Comparison of ENCODE assay signal across 28 mouse cellular contexts in genomic region chr13:23659636-23660366, GRCm38 (mm10). TPM values are rescaled to one million over a fixed set of nuclear protein-coding genes. Genes with fewer than 3 reads are reported as not detected.
DNase-seq lines count a peak whose midpoint lies in the region; ATAC-seq and TF ChIP-seq lines count a peak whose summit lies in the region.
"Had no signal": no experiment of that assay in that cellular context is flagged by ENCODE, and none has a peak within 500 bp of the region (broad histone marks: within the 10 kb centered on the region; RNA-seq: fewer than 3 reads in every experiment).

No protein-coding gene starts in this region.

- no peak overlapping the region for H3K4me2 ChIP-seq in limb, embryonic 11.5 days (ENCODE audit: low read depth, severe bottlenecking)
- peak overlapping the region; percentile 67 for H3K4me2 ChIP-seq in CH12.LX (ENCODE audit: insufficient read depth, low read depth, poor library complexity, severe bottlenecking)
- H3K4me2 ChIP-seq in midbrain, embryonic 15.5 days: no peak overlapping the region
- H3K4me2 ChIP-seq in hindbrain, embryonic 14.5 days (replicated peaks): no peak overlapping the region
- H3K4me2 ChIP-seq: forebrain, embryonic 12.5 days; heart, embryonic 11.5 days; heart, embryonic 15.5 days had no signal

- no peaks in the 10 kb centered on the region for H3K4me1 ChIP-seq in limb, embryonic 11.5 days (ENCODE audit: control insufficient read depth, insufficient read depth, low read length)
- no peaks in the 10 kb centered on the region for H3K4me1 ChIP-seq in limb, embryonic 10.5 days
- H3K4me1 ChIP-seq in CH12.LX (ENCODE audit: control insufficient read depth in 1 of 2, insufficient read depth in 2 of 2): peaks cover 7 to 22% of the 10 kb centered on the region in 2 experiments
- H3K4me1 ChIP-seq in midbrain, embryonic 15.5 days: no peaks in the 10 kb centered on the region
- no peaks in the 10 kb centered on the region for H3K4me1 ChIP-seq in hindbrain, embryonic 14.5 days (replicated peaks; ENCODE audit: control insufficient read depth, insufficient read depth, low read length)
- H3K4me1 ChIP-seq: forebrain, embryonic 12.5 days; heart, embryonic 15.5 days had no signal

- peak; percentile 4 for DNase-seq in limb, embryonic 11.5 days (ENCODE audit: low spot score)
- no peak for DNase-seq in limb, embryonic 10.5 days (ENCODE audit: low spot score)
- DNase-seq in CH12.LX (ENCODE audit: extremely low read depth): peak; percentile 29
- DNase-seq in Patski (ENCODE audit: low read depth, low spot score): no peak
- no peak for DNase-seq in layer of hippocampus, adult 11-12 months (ENCODE audit: low spot score)
- no peak for DNase-seq in hindbrain, embryonic 14.5 days (ENCODE audit: low spot score)
- DNase-seq: adrenal gland, postnatal 14 days; cerebellum, adult 18-20 months; cerebellum, postnatal 10 days; gastrocnemius, postnatal 14 days; heart, adult 2 months had no signal

- H3K79me2 ChIP-seq in CH12.LX (replicated peaks; ENCODE audit: control insufficient read depth, extremely low read depth, insufficient read depth, poor library complexity, severe bottlenecking): no peaks in the 10 kb centered on the region

- no peak for TF ChIP-seq RAD21 in CH12.LX (IDR thresholded peaks at IDR 0.05; ENCODE audit: low read depth, low read length)

- in situ Hi-C loops in CH12.LX (cut with MboI; ENCODE audit: low pct_ligation_motif_present, low pct_unique_long_range_greater_than_20kb, low sequenced_read_pairs) (no loop called here), Patski (cut with MboI; ENCODE audit: low pct_unique_long_range_greater_than_20kb) (no loop called here)

- TF ChIP-seq EP300 in CH12.LX (IDR thresholded peaks at IDR 0.05; ENCODE audit: low read length): no peak

- POLR2A ChIA-PET in Patski (lab: Charles Lee): interaction anchor here (0.8 kb wide), 1 partner anchor 29 kb away, joined by 3 read pairs; no protein-coding TSS in a partner anchor

- no peaks in the 10 kb centered on the region for H3K9me3 ChIP-seq in limb, embryonic 11.5 days (ENCODE audit: control insufficient read depth, low read length)
- no peaks in the 10 kb centered on the region for H3K9me3 ChIP-seq in limb, embryonic 10.5 days (replicated peaks)
- H3K9me3 ChIP-seq in CH12.LX (replicated peaks; ENCODE audit: low read length): no peaks in the 10 kb centered on the region
- no peaks in the 10 kb centered on the region for H3K9me3 ChIP-seq in midbrain, embryonic 15.5 days
- no peaks in the 10 kb centered on the region for H3K9me3 ChIP-seq in hindbrain, embryonic 14.5 days (ENCODE audit: control insufficient read depth, low read length)
- H3K9me3 ChIP-seq: forebrain, embryonic 12.5 days; heart, embryonic 15.5 days had no signal

- H3K36me3 ChIP-seq in limb, embryonic 11.5 days (ENCODE audit: control insufficient read depth, insufficient read depth, low read length): no peaks in the 10 kb centered on the region
- no peaks in the 10 kb centered on the region for H3K36me3 ChIP-seq in limb, embryonic 10.5 days
- no peaks in the 10 kb centered on the region for H3K36me3 ChIP-seq in CH12.LX (replicated peaks in 1 of 2; ENCODE audit: control insufficient read depth in 1 of 2, insufficient read depth in 1 of 2, low read length in 1 of 2)
- no peaks in the 10 kb centered on the region for H3K36me3 ChIP-seq in midbrain, embryonic 15.5 days (replicated peaks)
- no peaks in the 10 kb centered on the region for H3K36me3 ChIP-seq in hindbrain, embryonic 14.5 days (replicated peaks; ENCODE audit: control insufficient read depth, insufficient read depth)
- H3K36me3 ChIP-seq: forebrain, embryonic 12.5 days; heart, embryonic 15.5 days had no signal

- no peak overlapping the region for H3K9ac ChIP-seq in limb, embryonic 11.5 days (ENCODE audit: low read length)
- H3K9ac ChIP-seq in CH12.LX (ENCODE audit: insufficient read depth, low read depth): no peak overlapping the region
- H3K9ac ChIP-seq in midbrain, embryonic 15.5 days: no peak overlapping the region
- no peak overlapping the region for H3K9ac ChIP-seq in hindbrain, embryonic 14.5 days
- H3K9ac ChIP-seq: forebrain, embryonic 12.5 days; heart, embryonic 15.5 days had no signal

- H3K4me3 ChIP-seq in limb, embryonic 11.5 days (ENCODE audit: low read depth, low read length): no peak overlapping the region
- no peak overlapping the region for H3K4me3 ChIP-seq in limb, embryonic 10.5 days
- no peak overlapping the region for H3K4me3 ChIP-seq in CH12.LX (replicated peaks in 1 of 3; ENCODE audit: low read depth in 2 of 3, low read length in 2 of 3, poor library complexity in 1 of 3)
- H3K4me3 ChIP-seq in midbrain, embryonic 15.5 days: no peak overlapping the region
- H3K4me3 ChIP-seq in hindbrain, embryonic 14.5 days (replicated peaks; ENCODE audit: low read length): no peak overlapping the region
- H3K4me3 ChIP-seq: forebrain, embryonic 12.5 days; heart, adult 2 months; heart, embryonic 15.5 days had no signal

- no peak for ATAC-seq in limb, embryonic 11.5 days (ENCODE audit: insufficient number of reproducible peaks, low FRiP score, low TSS enrichment, low read depth)
- ATAC-seq in Patski: peak; percentile 84
- ATAC-seq in midbrain, embryonic 15.5 days (replicated peaks): no peak
- no peak for ATAC-seq in hindbrain, embryonic 14.5 days (ENCODE audit: low FRiP score)
- ATAC-seq: activated CD4-positive, CD25-positive, alpha-beta regulatory T cell, adult 4 months; forebrain, embryonic 16.5 days; hindbrain, embryonic 16.5 days; inflammation-experienced regulatory T-cells, adult 6 months; intestine, postnatal 0 days had no signal

- CTCF ChIA-PET in Patski (lab: Charles Lee): interaction anchor here (1.6 to 2.3 kb wide), 2 partner anchors 14 to 27 kb away, joined by 4 to 8 read pairs; no protein-coding TSS in a partner anchor

- dilution Hi-C loops in CH12.LX (cut with MboI; ENCODE audit: extremely low pct_ligation_motif_present, extremely low pct_unique_long_range_greater_than_20kb, low sequenced_read_pairs): no loop called here

- WGBS in limb, embryonic 11.5 days: 78% methylated on average over 6 of the region's 6 CpGs
- WGBS in limb, embryonic 10.5 days: 81% methylated on average over 6 of the region's 6 CpGs
- 70% methylated on average over 6 of the region's 6 CpGs for WGBS in midbrain, embryonic 15.5 days
- WGBS in hindbrain, embryonic 14.5 days: 75% methylated on average over 6 of the region's 6 CpGs

- TF ChIP-seq POLR2A in CH12.LX (IDR thresholded peaks at IDR 0.05; ENCODE audit: low read depth, low read length): no peak

- H3K27me3 ChIP-seq in limb, embryonic 11.5 days (ENCODE audit: control insufficient read depth, insufficient read depth, low read length): no peaks in the 10 kb centered on the region
- no peaks in the 10 kb centered on the region for H3K27me3 ChIP-seq in limb, embryonic 10.5 days (ENCODE audit: low read depth, poor library complexity, severe bottlenecking)
- H3K27me3 ChIP-seq in CH12.LX (replicated peaks) (no peaks in the 10 kb centered on the region), Patski (no peaks in the 10 kb centered on the region)
- H3K27me3 ChIP-seq in midbrain, embryonic 15.5 days (replicated peaks): no peaks in the 10 kb centered on the region
- no peaks in the 10 kb centered on the region for H3K27me3 ChIP-seq in hindbrain, embryonic 14.5 days (ENCODE audit: control insufficient read depth, insufficient read depth, low read length)
- H3K27me3 ChIP-seq: forebrain, embryonic 12.5 days; heart, embryonic 15.5 days had no signal

- TF ChIP-seq CTCF in CH12.LX (conservative IDR thresholded peaks at IDR 0.05 in 1 of 2, IDR thresholded peaks at IDR 0.05 in 1 of 2; ENCODE audit: low read depth in 2 of 2, low read length in 2 of 2) (no peak), Patski (IDR thresholded peaks at IDR 0.05) (no peak)

- H3K27ac ChIP-seq in limb, embryonic 11.5 days (replicated peaks; ENCODE audit: low read depth, low read length): no peak overlapping the region
- no peak overlapping the region for H3K27ac ChIP-seq in limb, embryonic 10.5 days
- H3K27ac ChIP-seq in CH12.LX (ENCODE audit: insufficient read depth, low read depth): no peak overlapping the region
- no peak overlapping the region for H3K27ac ChIP-seq in midbrain, embryonic 15.5 days
- no peak overlapping the region for H3K27ac ChIP-seq in hindbrain, embryonic 14.5 days
- H3K27ac ChIP-seq: forebrain, embryonic 12.5 days; heart, adult 2 months; heart, embryonic 15.5 days had no signal

RNA-seq across cellular contexts. Expression of gene Hist1h2ac, which starts 23.9 kb away (rescaled TPM):
- polyA plus RNA-seq in limb, embryonic 11.5 days (2014; fragmentation: Nextera tagmentation; extraction: Ambion mirVana): 0.96 and 1.0 TPM in 2 replicates
- 0.60 and 0.98 TPM in 2 replicates for polyA plus RNA-seq in limb, embryonic 10.5 days (2016; fragmentation: Nextera tagmentation; extraction: Ambion mirVana)
- 114 and 122 TPM in 2 replicates for total RNA-seq in CH12.LX (2012; rRNA removed)
- 0.96 and 0.97 TPM in 2 replicates for total RNA-seq in CH12.LX (2014; rRNA removed)
- polyA plus RNA-seq in CH12.LX (2012; ENCODE audit: insufficient read length, low read depth): 0.14 TPM in 1 of 2 replicates, not detected in the other
- polyA plus RNA-seq in Patski (2021): 0.92 TPM
- 0.32 and 0.37 TPM in 2 replicates for polyA plus RNA-seq in midbrain, embryonic 15.5 days (2015; fragmentation: Nextera tagmentation; extraction: Ambion mirVana)
- polyA plus RNA-seq in hindbrain, embryonic 14.5 days (2014; fragmentation: Nextera tagmentation; extraction: Ambion mirVana): 0.26 and 0.27 TPM in 2 replicates

RNA-seq across cellular contexts. Expression of gene Hist1h2bc, which starts 24.2 kb away (rescaled TPM):
- 19.9 and 21.1 TPM in 2 replicates for polyA plus RNA-seq in limb, embryonic 11.5 days (2014; fragmentation: Nextera tagmentation; extraction: Ambion mirVana)
- polyA plus RNA-seq in limb, embryonic 10.5 days (2016; fragmentation: Nextera tagmentation; extraction: Ambion mirVana): 16.9 and 17.0 TPM in 2 replicates
- total RNA-seq in CH12.LX (2012; rRNA removed) (436 and 456 TPM in 2 replicates), CH12.LX (2014; rRNA removed) (16.1 and 17.4 TPM in 2 replicates)
- polyA plus RNA-seq in CH12.LX (2012; ENCODE audit: insufficient read length, low read depth) (1.1 and 2.2 TPM in 2 replicates), Patski (2021) (60.2 TPM)
- polyA plus RNA-seq in midbrain, embryonic 15.5 days (2015; fragmentation: Nextera tagmentation; extraction: Ambion mirVana): 17.3 and 17.7 TPM in 2 replicates
- polyA plus RNA-seq in hindbrain, embryonic 14.5 days (2014; fragmentation: Nextera tagmentation; extraction: Ambion mirVana): 14.5 and 15.1 TPM in 2 replicates

RNA-seq across cellular contexts. Expression of gene Hist1h1t, which starts 35.8 kb away (rescaled TPM):
- polyA plus RNA-seq in limb, embryonic 11.5 days (2014; fragmentation: Nextera tagmentation; extraction: Ambion mirVana): 0.28 TPM in 1 of 2 replicates, not detected in the other
- polyA plus RNA-seq in limb, embryonic 10.5 days (2016; fragmentation: Nextera tagmentation; extraction: Ambion mirVana): 0.26 TPM in 1 of 2 replicates, not detected in the other
- total RNA-seq in CH12.LX (2012; rRNA removed) (0.38 and 0.76 TPM in 2 replicates), CH12.LX (2014; rRNA removed) (not detected in 2 replicates)
- polyA plus RNA-seq in CH12.LX (2012; ENCODE audit: insufficient read length, low read depth) (not detected in 2 replicates), Patski (2021) (4.6 TPM)
- not detected in 2 replicates for polyA plus RNA-seq in midbrain, embryonic 15.5 days (2015; fragmentation: Nextera tagmentation; extraction: Ambion mirVana)
- not detected in 2 replicates for polyA plus RNA-seq in hindbrain, embryonic 14.5 days (2014; fragmentation: Nextera tagmentation; extraction: Ambion mirVana)
- total RNA-seq: adrenal gland, adult 18-20 months; gastrocnemius, adult 18-20 months; gastrocnemius, postnatal 14 days; heart, adult 2 months; heart, postnatal 25 days had no signal
- polyA plus RNA-seq: activated CD4-positive, CD25-positive, alpha-beta regulatory T cell, adult 4 months; C2C12; embryonic facial prominence, embryonic 11.5 days; forebrain, embryonic 12.5 days; forebrain, embryonic 16.5 days; frontal cortex, adult 2 months; gonadal fat pad, adult 2 months; heart, adult 2 months; heart, embryonic 11.5 days; hindbrain, embryonic 11.5 days; hindbrain, embryonic 16.5 days; inflammation-experienced regulatory T-cells, adult 6 months; intestine, postnatal 0 days had no signal

RNA-seq across cellular contexts. Expression of gene Hist1h1e, which starts 37.4 kb away (rescaled TPM):
- 20.3 and 24.6 TPM in 2 replicates for polyA plus RNA-seq in limb, embryonic 11.5 days (2014; fragmentation: Nextera tagmentation; extraction: Ambion mirVana)
- polyA plus RNA-seq in limb, embryonic 10.5 days (2016; fragmentation: Nextera tagmentation; extraction: Ambion mirVana): 19.6 and 20.6 TPM in 2 replicates
- 486 and 504 TPM in 2 replicates for total RNA-seq in CH12.LX (2012; rRNA removed)
- total RNA-seq in CH12.LX (2014; rRNA removed): 12.2 and 18.3 TPM in 2 replicates
- polyA plus RNA-seq in CH12.LX (2012; ENCODE audit: insufficient read length, low read depth): 1.5 and 1.9 TPM in 2 replicates
- 1.6 TPM for polyA plus RNA-seq in Patski (2021)
- polyA plus RNA-seq in midbrain, embryonic 15.5 days (2015; fragmentation: Nextera tagmentation; extraction: Ambion mirVana): 5.4 and 5.5 TPM in 2 replicates
- 4.4 and 5.3 TPM in 2 replicates for polyA plus RNA-seq in hindbrain, embryonic 14.5 days (2014; fragmentation: Nextera tagmentation; extraction: Ambion mirVana)

RNA-seq across cellular contexts. Expression of gene Hist1h4c, which starts 38.5 kb away (rescaled TPM):
- 6.6 and 7.9 TPM in 2 replicates for polyA plus RNA-seq in limb, embryonic 11.5 days (2014; fragmentation: Nextera tagmentation; extraction: Ambion mirVana)
- 6.4 and 6.5 TPM in 2 replicates for polyA plus RNA-seq in limb, embryonic 10.5 days (2016; fragmentation: Nextera tagmentation; extraction: Ambion mirVana)
- total RNA-seq in CH12.LX (2012; rRNA removed) (1,176 and 1,374 TPM in 2 replicates), CH12.LX (2014; rRNA removed) (3.9 and 6.9 TPM in 2 replicates)
- polyA plus RNA-seq in CH12.LX (2012; ENCODE audit: insufficient read length, low read depth) (0.76 and 1.2 TPM in 2 replicates), Patski (2021) (0.36 TPM)
- polyA plus RNA-seq in midbrain, embryonic 15.5 days (2015; fragmentation: Nextera tagmentation; extraction: Ambion mirVana): 1.8 and 3.0 TPM in 2 replicates
- polyA plus RNA-seq in hindbrain, embryonic 14.5 days (2014; fragmentation: Nextera tagmentation; extraction: Ambion mirVana): 3.0 and 3.5 TPM in 2 replicates

Comparison
In these comparisons a context has a peak if more than half of its experiments do, and no peak if none do; other contexts are left out.
1. DNase-seq: peak in limb, embryonic 11.5 days (single experiment) and CH12.LX (single experiment); none in limb, embryonic 10.5 days (single experiment), Patski (single experiment), layer of hippocampus, adult 11-12 months (single experiment) and hindbrain, embryonic 14.5 days (single experiment).